Mouse (Mus musculus) adrenal gland, postnatal 14 days (tissue): ENCODE measurements at regions not wholly inside any gene's neighbourhood (a gene's known extent, or its start where the extent isn't known, plus 50 kb on each side); places are given as distances from the start of the nearest gene placed in this dataset.
"Not testable (repeated sequence)": the region's sequence is repeated elsewhere in the genome, so short reads cannot be mapped to it uniquely, and the experiment has no call there.

ENCODE experiments used
- DNase-seq: peaks from one replicate; pipeline ENCODE4 v3.0.0; 2021; ENCODE audit warnings: mixed read lengths

DNA sequence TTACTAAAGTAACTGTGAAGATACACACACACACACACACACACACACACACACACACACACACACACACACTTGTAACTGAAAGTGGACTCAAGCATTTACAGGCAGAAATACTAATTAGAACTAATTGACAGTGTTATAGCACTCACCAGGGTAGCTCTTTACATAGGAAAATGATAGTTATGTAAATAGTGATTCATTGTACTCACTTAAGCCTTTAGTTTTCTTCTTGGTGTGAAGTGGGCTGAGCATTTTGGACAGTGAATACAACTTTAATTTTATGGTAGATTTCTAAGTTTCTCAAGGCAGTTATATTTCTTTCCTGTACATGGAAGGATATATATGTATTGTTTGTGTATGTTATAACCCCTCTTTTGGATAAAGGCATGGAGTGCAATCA is 704.5 kb upstream of the Nr2f1 start:
- no peak for DNase-seq

DNA sequence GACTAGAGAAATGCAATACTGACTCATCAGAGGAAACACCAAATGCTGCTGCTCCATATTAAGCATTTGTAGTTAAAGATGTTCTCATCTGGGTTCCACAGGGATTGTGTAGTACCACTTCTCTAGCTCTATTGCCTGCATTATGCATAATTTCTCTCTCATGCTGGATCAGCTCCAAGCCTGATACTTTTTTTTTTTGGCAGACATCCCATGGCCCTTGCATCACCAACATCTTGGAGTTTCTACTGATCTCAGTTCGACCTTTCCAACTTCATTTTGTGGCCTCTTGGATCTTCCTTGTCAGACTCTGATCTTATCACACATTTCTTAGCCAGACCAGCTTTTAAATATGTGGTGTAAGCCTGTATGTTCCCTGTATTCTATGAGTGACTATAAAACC is 701.1 kb upstream of the Nr2f1 start:
- DNase-seq: no peak

DNA sequence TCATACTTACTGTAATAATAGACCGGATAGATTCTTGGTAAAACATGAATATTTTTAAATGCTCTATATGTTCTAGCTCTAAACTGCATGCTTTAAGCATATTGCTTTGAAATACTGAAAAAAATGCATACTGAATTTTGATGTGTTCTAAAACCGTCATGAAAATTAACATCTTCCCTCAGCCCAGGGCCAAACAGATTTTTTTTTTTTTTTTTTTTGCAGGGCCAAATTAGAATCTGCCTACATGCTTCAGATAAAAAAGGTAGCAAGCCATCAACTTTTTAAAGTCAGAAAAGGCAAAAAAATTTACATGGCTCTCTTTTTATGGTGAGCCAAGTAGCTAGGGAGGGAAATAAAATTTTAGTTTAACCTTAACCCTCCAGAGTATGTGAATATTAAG is 692.7 kb upstream of the Nr2f1 start:
- no peak for DNase-seq

- no peak for DNase-seq
Observed at GRCm38 (mm10) chr13:78883062-78883461, 683.5 kb upstream of the Nr2f1 start.

GRCm38 (mm10) chr13:78872582-78872981 is 673.0 kb upstream of the Nr2f1 start:
- DNase-seq: no peak

DNA sequence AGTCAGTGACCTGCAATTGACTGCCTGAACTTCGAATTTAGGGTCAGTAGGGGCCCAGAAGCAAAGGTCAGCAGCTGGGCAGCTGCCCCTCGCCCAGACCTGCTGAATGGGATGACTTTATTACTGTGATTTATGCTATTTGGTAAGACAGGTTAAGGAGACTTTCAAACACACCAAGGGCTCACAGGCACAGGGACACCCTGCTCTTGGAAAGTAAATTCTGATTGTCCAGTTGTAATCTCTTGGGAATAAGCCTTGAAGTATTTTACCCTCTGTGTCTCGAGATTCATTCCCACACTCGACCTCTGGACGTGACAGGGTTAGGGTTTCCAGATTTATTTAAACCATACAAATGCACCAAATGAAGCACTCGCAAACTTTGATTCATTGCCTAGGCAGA is 672.4 kb upstream of the Nr2f1 start:
- no peak for DNase-seq

- no peak for DNase-seq
Observed at GRCm38 (mm10) chr13:78871254-78871653, 671.7 kb upstream of the Nr2f1 start.

DNA sequence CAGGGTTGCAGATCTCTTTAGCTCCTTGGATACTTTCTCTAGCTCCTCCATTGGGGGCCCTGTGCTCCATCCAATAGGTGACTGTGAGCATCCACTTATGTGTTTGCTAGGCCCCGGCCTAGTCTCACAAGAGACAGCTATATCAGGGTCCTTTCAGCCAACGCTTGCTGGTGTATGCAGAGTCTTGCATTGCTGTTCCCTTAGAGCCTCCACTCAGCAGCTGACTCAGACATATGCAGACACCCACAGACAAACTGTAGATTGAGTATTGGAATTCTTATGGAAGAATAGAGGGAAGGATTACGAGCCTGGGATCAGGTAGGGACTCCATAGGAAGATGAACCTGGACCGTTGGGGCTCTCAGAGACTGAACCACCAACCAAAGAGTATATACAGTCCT is 624.8 kb upstream of the Nr2f1 start:
- DNase-seq: not testable (repeated sequence)

- DNase-seq: peak; percentile 51
Observed at GRCm38 (mm10) chr13:78809656-78810055, 610.1 kb upstream of the Nr2f1 start.

DNA sequence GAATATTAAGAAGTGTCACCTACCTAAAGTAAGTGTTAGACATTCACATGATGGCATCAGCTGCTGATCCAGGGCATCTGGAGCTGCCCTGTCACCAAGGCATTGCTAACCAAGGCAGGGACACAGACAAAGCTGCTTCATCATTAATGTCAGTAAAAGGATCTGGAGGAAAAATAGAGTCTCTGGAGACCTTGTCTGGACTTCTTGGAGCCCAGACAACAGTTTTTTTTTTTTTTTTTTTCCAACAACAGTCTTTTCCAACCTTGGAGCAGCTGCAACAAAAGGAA is 603.2 kb upstream of the Nr2f1 start:
- no peak for DNase-seq

DNA sequence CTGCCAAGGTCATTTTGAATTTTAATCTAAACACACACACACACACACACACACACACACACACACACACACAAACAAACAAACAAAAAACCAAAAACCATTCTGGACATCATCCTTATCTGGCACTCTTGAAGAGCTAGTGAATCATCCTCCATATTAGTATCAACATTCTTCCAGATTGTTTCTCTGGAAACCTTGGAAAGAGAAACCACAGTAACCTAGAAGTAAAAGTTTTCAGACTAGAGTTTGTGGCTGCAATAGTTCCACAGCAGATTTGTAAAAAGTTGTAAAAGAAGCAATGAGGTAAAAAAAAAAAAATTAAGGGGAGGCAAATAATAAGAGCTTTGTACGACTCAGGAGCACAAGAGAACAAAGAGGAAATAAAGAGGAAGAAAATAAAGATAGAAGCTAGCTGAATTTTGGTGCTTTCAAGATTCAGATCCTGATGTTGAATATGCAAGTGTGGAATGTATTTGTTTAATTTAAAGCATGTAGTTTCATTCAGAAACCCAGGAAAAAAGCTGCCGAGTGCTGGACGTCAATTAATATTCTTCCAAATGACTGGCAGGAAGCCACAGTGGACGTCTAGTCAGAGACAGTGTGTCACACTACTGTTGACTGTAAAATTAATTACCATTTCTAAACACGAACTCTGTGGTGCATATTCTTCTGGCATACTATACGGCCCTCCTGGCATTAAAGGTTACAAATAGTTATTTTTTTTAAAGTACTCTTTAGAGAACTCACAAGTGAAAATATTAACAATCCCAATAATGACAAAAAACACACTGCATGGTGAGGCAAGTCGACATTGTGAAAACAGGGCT is 602.7 kb upstream of the Nr2f1 start:
- no peak for DNase-seq

GRCm38 (mm10) chr13:78799641-78800040 is 600.1 kb upstream of the Nr2f1 start:
- DNase-seq: no peak

GRCm38 (mm10) chr13:78795228-78795627 is 595.7 kb upstream of the Nr2f1 start:
- DNase-seq: no peak

DNA sequence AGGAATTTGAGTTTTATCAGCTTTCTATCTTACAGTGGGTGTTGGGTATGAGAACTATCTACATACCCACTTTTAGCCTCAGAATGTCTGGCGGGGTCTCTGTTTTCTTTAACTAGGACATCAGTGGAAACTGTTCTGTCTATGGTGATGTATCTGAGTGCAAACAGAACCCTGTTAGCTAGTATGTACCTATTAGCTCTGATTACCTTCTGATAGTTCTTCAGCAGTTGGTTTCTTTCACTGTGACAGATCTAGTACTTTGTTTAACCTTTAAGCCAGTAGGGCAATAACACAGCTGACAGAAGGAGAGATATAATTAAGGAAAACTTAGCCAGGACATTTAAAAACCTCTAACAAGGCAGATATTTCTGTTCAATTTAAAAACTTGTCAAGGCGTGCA is 584.7 kb upstream of the Nr2f1 start:
- DNase-seq: no peak

- no peak for DNase-seq
Observed at GRCm38 (mm10) chr13:78783591-78784240, 584.2 kb upstream of the Nr2f1 start.
